Mouse (Mus musculus): ENCODE data around the gene Abhd14b. TPM values are rescaled to one million over a fixed set of nuclear protein-coding genes. Genes with fewer than 3 reads are reported as not detected.

The Abhd14b gene
- polyA plus RNA-seq, 1 experiment from 2014 or later = 4.4 TPM

GRCm38 (mm10) chr9:106454888-106455681 is 7.8 kb downstream of the Abhd14b start:
- H3K4me3 ChIP-seq = peak overlapping the region; percentile 93
- peak overlapping the region; percentile 98 for H3K27ac ChIP-seq
- DNase-seq (ENCODE audit: extremely low spot score, low spot score) = peak; percentile 78
- peaks cover 95% of the 10 kb centered on the region for H3K4me1 ChIP-seq
- no peaks in the 10 kb centered on the region for H3K9me3 ChIP-seq
- WGBS = 1% methylated on average over 17 of the region's 17 CpGs
- peaks cover 2% of the 10 kb centered on the region; the same call in 1 of the 2 replicates for H3K27me3 ChIP-seq (ENCODE audit: poor library complexity, severe bottlenecking)
- H3K36me3 ChIP-seq (replicated peaks) = peaks cover 41% of the 10 kb centered on the region

GRCm38 (mm10) chr9:106456325-106457162 is 9.3 kb downstream of the Abhd14b start:
- Histone ChIP-seq H3K4me1 (peaks cover 95% of the 10 kb centered on the region), H3K9me3 (no peaks in the 10 kb centered on the region), H3K27me3 (ENCODE audit: poor library complexity, severe bottlenecking) (no peaks in the 10 kb centered on the region), H3K36me3 (replicated peaks) (peaks cover 56% of the 10 kb centered on the region), H3K4me3 (peak overlapping the region; percentile 93), H3K27ac (peak overlapping the region; percentile 98)
- peak; percentile 64 for DNase-seq (ENCODE audit: extremely low spot score, low spot score)
- 28% methylated on average over 15 of the region's 15 CpGs for WGBS

GRCm38 (mm10) chr9:106457163-106457559 is 9.9 kb downstream of the Abhd14b start:
- no peaks in the 10 kb centered on the region for H3K9me3 ChIP-seq
- peak overlapping the region; percentile 93 for H3K4me3 ChIP-seq
- peaks cover 3% of the 10 kb centered on the region; the same call in 1 of the 2 replicates for H3K27me3 ChIP-seq (ENCODE audit: poor library complexity, severe bottlenecking)
- peaks cover 62% of the 10 kb centered on the region for H3K36me3 ChIP-seq (replicated peaks)
- peaks cover 95% of the 10 kb centered on the region for H3K4me1 ChIP-seq
- 47% methylated on average over 9 of the region's 9 CpGs for WGBS
- DNase-seq (ENCODE audit: extremely low spot score, low spot score) = no peak
- H3K27ac ChIP-seq = peak overlapping the region; percentile 98

GRCm38 (mm10) chr9:106457920-106458319 is 10.7 kb downstream of the Abhd14b start:
- H3K27me3 ChIP-seq (ENCODE audit: poor library complexity, severe bottlenecking) = peaks cover 11% of the 10 kb centered on the region
- H3K36me3 ChIP-seq (replicated peaks) = peaks cover 70% of the 10 kb centered on the region
- WGBS = 77% methylated on average over 5 of the region's 5 CpGs
- peaks cover 88% of the 10 kb centered on the region for H3K4me1 ChIP-seq
- H3K27ac ChIP-seq = peak overlapping the region; percentile 98
- H3K9me3 ChIP-seq = no peaks in the 10 kb centered on the region
- H3K4me3 ChIP-seq = peak overlapping the region; percentile 93
- DNase-seq (ENCODE audit: extremely low spot score, low spot score) = no peak

- no peak for DNase-seq (ENCODE audit: extremely low spot score, low spot score)
- Histone ChIP-seq H3K27me3 (ENCODE audit: poor library complexity, severe bottlenecking) (peaks cover 31% of the 10 kb centered on the region), H3K4me3 (peak overlapping the region; percentile 8; the same call in 1 of the 2 replicates), H3K4me1 (peaks cover 94% of the 10 kb centered on the region), H3K36me3 (replicated peaks) (peaks cover 90% of the 10 kb centered on the region), H3K9me3 (no peaks in the 10 kb centered on the region), H3K27ac (peak overlapping the region; percentile 48; the same call in 1 of the 2 replicates)
- 85% methylated on average over 15 of the region's 15 CpGs for WGBS
Measured at GRCm38 (mm10) chr9:106459946-106460345, 12.7 kb downstream of the Abhd14b start.

- peaks cover 96% of the 10 kb centered on the region for H3K36me3 ChIP-seq (replicated peaks)
- no peaks in the 10 kb centered on the region for H3K9me3 ChIP-seq
- DNase-seq (ENCODE audit: extremely low spot score, low spot score) = no peak
Measured at GRCm38 (mm10) chr9:106460401-106461025, 13.3 kb downstream of the Abhd14b start.

GRCm38 (mm10) chr9:106461026-106461415 is 13.8 kb downstream of the Abhd14b start:
- H3K27ac ChIP-seq = peak overlapping the region; percentile 20; the same call in 1 of the 2 replicates
- no peak for DNase-seq (ENCODE audit: extremely low spot score, low spot score)
- WGBS = 91% methylated on average over 9 of the region's 9 CpGs
- H3K4me1 ChIP-seq = peaks cover 93% of the 10 kb centered on the region
- peaks cover 42% of the 10 kb centered on the region for H3K27me3 ChIP-seq (ENCODE audit: poor library complexity, severe bottlenecking)
- H3K9me3 ChIP-seq = no peaks in the 10 kb centered on the region
- H3K4me3 ChIP-seq = no peak overlapping the region
- H3K36me3 ChIP-seq (replicated peaks) = peaks cover 100% of the 10 kb centered on the region

More at GRCm38 (mm10) chr9:106460401-106461025, 13.3 kb downstream of the Abhd14b start:
- Histone ChIP-seq H3K4me1 (peaks cover 94% of the 10 kb centered on the region), H3K27me3 (ENCODE audit: poor library complexity, severe bottlenecking) (peaks cover 37% of the 10 kb centered on the region), H3K4me3 (no peak overlapping the region), H3K27ac (peak overlapping the region; percentile 20; the same call in 1 of the 2 replicates)
- WGBS = 84% methylated on average over 18 of the region's 18 CpGs

- DNase-seq (ENCODE audit: extremely low spot score, low spot score) = no peak
- H3K27me3 ChIP-seq (ENCODE audit: poor library complexity, severe bottlenecking) = peaks cover 45% of the 10 kb centered on the region
- H3K4me1 ChIP-seq = peaks cover 84% of the 10 kb centered on the region
- H3K36me3 ChIP-seq (replicated peaks) = peaks cover 97% of the 10 kb centered on the region
- 87% methylated on average over 16 of the region's 16 CpGs for WGBS
- H3K9me3 ChIP-seq = no peaks in the 10 kb centered on the region
- H3K4me3 ChIP-seq = no peak overlapping the region
- H3K27ac ChIP-seq = 0 out of 2 replicates have a peak overlapping the region, but pooled peaks have one; percentile 15
Measured at GRCm38 (mm10) chr9:106461641-106462429, 14.6 kb downstream of the Abhd14b start.

- WGBS = 95% methylated on average over 12 of the region's 12 CpGs
- Histone ChIP-seq H3K9me3 (no peaks in the 10 kb centered on the region), H3K36me3 (replicated peaks) (peaks cover 94% of the 10 kb centered on the region), H3K4me3 (no peak overlapping the region), H3K27me3 (ENCODE audit: poor library complexity, severe bottlenecking) (peaks cover 45% of the 10 kb centered on the region), H3K27ac (0 out of 2 replicates have a peak overlapping the region, but pooled peaks have one; percentile 15), H3K4me1 (peaks cover 79% of the 10 kb centered on the region)
- DNase-seq (ENCODE audit: extremely low spot score, low spot score) = no peak
Measured at GRCm38 (mm10) chr9:106462430-106462800, 15.2 kb downstream of the Abhd14b start.

- Histone ChIP-seq H3K36me3 (replicated peaks) (peaks cover 85% of the 10 kb centered on the region), H3K4me3 (peak overlapping the region; percentile 20), H3K9me3 (no peaks in the 10 kb centered on the region), H3K27me3 (ENCODE audit: poor library complexity, severe bottlenecking) (peaks cover 45% of the 10 kb centered on the region), H3K4me1 (peaks cover 69% of the 10 kb centered on the region), H3K27ac (no peak overlapping the region)
- 85% methylated on average over 21 of the region's 21 CpGs for WGBS
- DNase-seq (ENCODE audit: extremely low spot score, low spot score) = no peak
Measured at GRCm38 (mm10) chr9:106463122-106464063, 16.1 kb downstream of the Abhd14b start.
